Mouse (Mus musculus) cerebellum, adult 2 months (tissue): ENCODE measurements around the gene Zfp771. TPM values are rescaled to one million over a fixed set of nuclear protein-coding genes. Genes with fewer than 3 reads are reported as not detected.
A peak's percentile ranks its signal among the peaks of the same experiment; 100 is the strongest.

ENCODE experiments used
- DNase-seq, 2 experiments: peaks; one replicate each; pipeline ENCODE4 v3.0.0; 2021
- H3K27ac ChIP-seq: fragments of 200-500 bp; 2 replicates; pipeline ENCODE4 v1.5.1; 2012; ENCODE audit warnings: low read length, control low read depth, inconsistent platforms; ENCODE audit not compliant: insufficient read depth
- H3K27me3 ChIP-seq: fragments of 200-500 bp; 2 replicates; pipeline ENCODE4 v1.6.1; 2012; ENCODE audit warnings: inconsistent platforms, mild to moderate bottlenecking, low read length, moderate library complexity; ENCODE audit not compliant: control insufficient read depth, insufficient read depth
- H3K4me1 ChIP-seq: fragments of 200-500 bp; 2 replicates; pipeline ENCODE4 v1.6.1; 2011; ENCODE audit warnings: low read length; ENCODE audit not compliant: control insufficient read depth, insufficient read depth
- H3K4me3 ChIP-seq: fragments of 200-500 bp; replicated peaks from 2 replicates; pipeline ENCODE3; 2011; ENCODE audit warnings: mild to moderate bottlenecking, low read depth, low read length, control low read depth; ENCODE audit not compliant: insufficient read depth
- CTCF ChIP-seq: fragments of 200-500 bp; IDR thresholded peaks from 2 replicates; pipeline ENCODE4 v1.5.1; 2011; ENCODE audit warnings: low read depth, mild to moderate bottlenecking, control low read depth, low read length, moderate library complexity, borderline replicate concordance; ENCODE audit not compliant: insufficient read depth
- POLR2A ChIP-seq: fragments of 200-500 bp; IDR thresholded peaks from 2 replicates; pipeline ENCODE4 v1.6.1; 2011; ENCODE audit warnings: low read length, control low read depth, borderline replicate concordance; ENCODE audit not compliant: insufficient read depth
- WGBS: fragments of 180-500 bp; shearing (Covaris S2); methylation state at CpG from one replicate; pipeline ENCODE4 v1.1.7; 2018; 5-methylcytosine and 5-hydroxymethylcytosine counted together
- polyA plus RNA-seq: library from polyadenylated mRNA; depleted of rRNA; stranded (reverse); fragments of >200 nt; gene quantifications from 2 replicates; pipeline ENCODE4 v1.2.3, GENCODE M21; 2012; rRNA removed

Zfp771 gene
- polyA plus RNA-seq, result 88.7 and 95.4 TPM in 2 replicates

- Histone ChIP-seq H3K27ac (peak within 1 kb of the TSS; percentile 76), H3K4me1 (peaks cover 16% of the 10 kb centered on the region), H3K4me3 (peak within 1 kb of the TSS; percentile 73), H3K27me3 (no peaks in the 10 kb centered on the region)
- TF ChIP-seq CTCF (no peak), POLR2A (peak; percentile 58)
- DNase-seq, result peak; percentile 93 to 96
- under 1% methylated on average over 51 of the region's 56 CpGs for WGBS
Measured at GRCm38 (mm10) chr7:127243870-127244657, at the start of gene Zfp771. Gene Zfp771 (plus strand): TSS chr7:127244274.

GRCm38 (mm10) chr7:127194633-127195029 is 49.4 kb upstream of the Zfp771 start:
- no peak overlapping the region for H3K27ac ChIP-seq
- peaks cover 14% of the 10 kb centered on the region for H3K4me1 ChIP-seq
- no peaks in the 10 kb centered on the region for H3K27me3 ChIP-seq
- H3K4me3 ChIP-seq, result peak overlapping the region; percentile 83
- DNase-seq, result peak in 1 of 2 experiments; percentile 23
- TF ChIP-seq CTCF (no peak), POLR2A (no peak)
- WGBS, result 80% methylated on average over 7 of the region's 7 CpGs

- H3K4me1 ChIP-seq, result peaks cover 14% of the 10 kb centered on the region
- peak; percentile 96 to 99 for DNase-seq
- peak; percentile 45; the same call in 1 of the 2 replicates for TF ChIP-seq POLR2A
- TF ChIP-seq CTCF, result no peak
- under 1% methylated on average over 51 of the region's 51 CpGs for WGBS
- H3K27ac ChIP-seq, result peak within 1 kb of the TSS; percentile 53
- no peaks in the 10 kb centered on the region for H3K27me3 ChIP-seq
- H3K4me3 ChIP-seq, result peak within 1 kb of the TSS; percentile 83
Measured at GRCm38 (mm10) chr7:127195544-127196295, 48.4 kb upstream of the Zfp771 start, which contains the start of gene Cd2bp2. Gene Cd2bp2 (minus strand): TSS chr7:127196050.

DNA sequence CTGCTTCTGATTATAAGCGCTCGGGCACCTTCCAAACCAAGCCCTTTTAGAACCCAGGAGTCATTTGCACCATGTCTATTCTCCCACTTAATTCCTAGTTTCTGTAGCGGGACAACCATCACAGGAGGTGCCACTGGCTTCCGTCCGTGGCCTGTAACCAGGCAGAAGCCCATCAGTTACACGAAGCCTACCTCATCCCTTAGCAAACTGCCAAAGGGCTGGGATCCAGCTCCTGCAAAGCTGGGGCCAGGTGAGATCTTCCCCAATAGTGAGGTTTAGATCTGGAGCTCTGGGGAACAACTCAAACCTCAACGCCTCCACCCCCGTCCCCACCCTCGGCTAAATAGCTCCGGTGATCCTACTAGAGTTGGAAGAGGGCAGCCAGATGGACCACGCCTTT is 47.6 kb upstream of the Zfp771 start:
- no peaks in the 10 kb centered on the region for H3K27me3 ChIP-seq
- H3K4me1 ChIP-seq, result peaks cover 14% of the 10 kb centered on the region
- DNase-seq, result peak in 1 of 2 experiments; percentile 27
- TF ChIP-seq POLR2A, result no peak
- TF ChIP-seq CTCF, result no peak
- H3K27ac ChIP-seq, result peak overlapping the region; percentile 53; the same call in 1 of the 2 replicates
- peak overlapping the region; percentile 82 for H3K4me3 ChIP-seq
- 48% methylated on average over 11 of the region's 11 CpGs for WGBS

- Histone ChIP-seq H3K27me3 (no peaks in the 10 kb centered on the region), H3K27ac (no peak overlapping the region), H3K4me1 (peaks cover 8% of the 10 kb centered on the region; the same call in 1 of the 2 replicates), H3K4me3 (peak overlapping the region; percentile 75)
- 15% methylated on average over 2 of the region's 2 CpGs for whole genome bisulfite sequencing
- TF ChIP-seq CTCF (no peak), POLR2A (no peak)
- DNase-seq, result no peak
Measured at GRCm38 (mm10) chr7:127206606-127207005, 37.5 kb upstream of the Zfp771 start.

DNA sequence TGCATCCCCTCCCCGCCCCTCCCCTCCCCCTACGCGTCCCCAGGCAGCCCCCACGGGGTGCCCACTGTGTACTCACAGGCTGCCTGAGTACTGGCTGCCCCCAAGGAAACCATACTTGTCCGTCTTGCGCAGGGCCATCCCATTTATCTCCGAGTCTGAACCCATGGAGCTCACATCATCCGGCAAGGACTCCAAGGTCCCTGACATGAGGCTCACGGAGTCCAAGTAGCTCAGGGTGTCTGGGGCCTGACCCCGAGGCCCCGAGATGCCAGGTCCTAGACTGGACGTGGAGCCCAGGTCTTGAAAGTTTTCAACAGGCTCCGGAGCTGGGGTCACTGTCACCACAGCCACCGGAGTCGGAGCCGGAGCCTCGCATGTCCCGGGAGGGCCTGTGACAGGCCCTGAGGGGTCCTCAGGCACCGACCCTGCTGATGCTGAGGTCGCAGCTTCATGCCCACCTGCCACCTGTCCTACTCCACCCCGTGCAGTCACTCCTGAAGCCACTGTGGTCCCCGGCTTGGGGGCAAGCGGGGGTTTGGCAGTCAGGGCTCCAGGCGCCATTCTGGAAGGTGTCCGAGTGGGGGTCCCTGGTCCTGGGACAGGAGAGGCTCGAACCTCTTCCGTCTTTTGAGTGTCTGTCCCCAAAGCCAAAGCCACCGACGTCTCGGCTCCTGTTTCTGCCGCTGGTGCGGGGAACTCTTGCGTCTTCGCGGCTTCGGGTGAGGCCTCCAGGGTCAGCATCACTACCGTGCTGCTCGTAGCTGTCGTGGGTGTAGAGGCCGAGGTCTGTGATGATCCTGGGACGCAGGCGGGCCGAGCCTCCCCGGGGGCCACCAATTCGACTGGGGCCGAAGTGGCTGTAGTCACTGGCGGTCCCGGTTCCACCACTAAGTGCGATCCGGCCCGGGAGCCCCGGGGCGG is 36.4 kb upstream of the Zfp771 start:
- Histone ChIP-seq H3K27me3 (no peaks in the 10 kb centered on the region), H3K27ac (0 out of 2 replicates have a peak overlapping the region, but pooled peaks have one; percentile 6), H3K4me3 (peak overlapping the region; percentile 75), H3K4me1 (peaks cover 8% of the 10 kb centered on the region; the same call in 1 of the 2 replicates)
- WGBS, result under 1% methylated on average over 53 of the region's 53 CpGs
- TF ChIP-seq POLR2A, result no peak
- no peak for TF ChIP-seq CTCF
- DNase-seq, result peak in 1 of 2 experiments; percentile 56

DNA sequence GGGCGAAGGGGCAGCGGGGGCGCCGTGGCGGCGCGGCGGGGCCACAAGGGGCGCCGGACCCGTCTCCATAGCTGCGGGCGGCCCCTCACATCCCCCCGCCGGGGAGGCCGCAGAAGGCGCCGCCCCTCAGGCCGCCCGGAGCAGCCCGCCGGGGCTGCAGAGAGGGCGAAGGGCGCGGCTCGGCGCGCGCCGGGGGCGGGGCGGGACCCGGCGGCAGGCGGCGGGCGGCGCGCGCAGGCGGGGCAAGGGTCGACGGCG is 35.9 kb upstream of the Zfp771 start, which contains the start of gene Tbc1d10b:
Tbc1d10b (minus strand) TSS at position 174 of the 258 bp plus-strand sequence.
- TF ChIP-seq POLR2A (no peak), CTCF (no peak)
- Histone ChIP-seq H3K4me3 (peak within 1 kb of the TSS; percentile 75), H3K27me3 (no peaks in the 10 kb centered on the region), H3K27ac (peak within 1 kb of the TSS; percentile 70; the same call in 1 of the 2 replicates), H3K4me1 (peaks cover 8% of the 10 kb centered on the region; the same call in 1 of the 2 replicates)
- DNase-seq, result peak in 1 of 2 experiments; percentile 64
- under 1% methylated on average over 35 of the region's 44 CpGs for WGBS
